In the genomic region with DNA sequence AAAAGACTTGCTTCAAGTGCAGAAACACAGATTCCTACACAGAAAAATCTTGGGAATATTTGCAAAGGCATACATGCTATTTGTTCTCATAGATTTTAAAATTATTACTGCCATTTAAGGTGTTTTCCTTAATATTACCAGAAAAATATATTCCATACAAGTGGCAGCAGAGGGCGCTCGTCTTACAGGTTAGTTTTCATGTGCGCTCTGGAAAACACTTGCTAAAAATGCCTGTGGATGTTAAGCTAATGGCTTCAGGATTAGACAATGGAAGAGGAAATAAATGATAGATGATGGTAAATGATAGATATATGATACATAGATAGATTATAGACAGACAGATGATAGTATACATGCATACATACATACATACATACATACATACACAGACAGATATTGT, we compare ENCODE assay signal across 8 mouse cellular contexts. TPM values are rescaled to one million over a fixed set of nuclear protein-coding genes. Genes with fewer than 3 reads are reported as not detected.
DNase-seq lines count a peak whose midpoint lies in the region; ATAC-seq lines count a peak whose summit lies in the region.

No protein-coding gene starts in this region.

- ATAC-seq in CD4-positive, CD25-positive, alpha-beta regulatory T cell, adult 4 months, result no peak
- ATAC-seq in cerebellum, adult (ENCODE audit: insufficient number of reproducible peaks, low FRiP score, low TSS enrichment), result peak; percentile 10; the same call in 1 of the 2 replicates
- ATAC-seq in megakaryocyte progenitor cell, adult 5-6 weeks (replicated peaks; ENCODE audit: poor library complexity), result no peak

- intact Hi-C loops in left cerebral cortex, postnatal 14 days (cut with DNase I), result loop anchor here (2.0 to 5.0 kb wide), 3 partner anchors 41 to 115 kb away; no protein-coding TSS in a partner anchor

- peak; percentile 34 for DNase-seq in CD4-positive, CD25-positive, alpha-beta regulatory T cell, adult 2 months (ENCODE audit: low read depth, low spot score)
- peak; percentile 48 to 72 for DNase-seq in left cerebral cortex, postnatal 14 days (ENCODE audit: low spot score in 2 of 2)
- DNase-seq in left cerebral cortex, adult 8-10 months (ENCODE audit: low spot score in 2 of 2), result no peak
- DNase-seq in gastrocnemius, postnatal 10 days, result peak; percentile 64
- DNase-seq in lung, postnatal 36 days, result peak; percentile 61

RNA-seq across cellular contexts. Expression of gene Wipf3, which starts 37.6 kb away (rescaled TPM):
- polyA plus RNA-seq in CD4-positive, CD25-positive, alpha-beta regulatory T cell, adult 4 months (2017; shearing (Covaris generic)), result not detected
- total RNA-seq in left cerebral cortex, postnatal 14 days (2021), result 10 to 100 TPM; 51.9 to 62.1 TPM
- 10 to 100 TPM; 84.4 to 96.0 (median 89.1) TPM for total RNA-seq in left cerebral cortex, adult 8-10 months (2022)
- 10 to 100 TPM in 1 of 2 experiments, 1 to 10 TPM in 1; 9.7 to 10.4 TPM for total RNA-seq in gastrocnemius, postnatal 10 days (2021)
- total RNA-seq in megakaryocyte progenitor cell, adult 5-6 weeks (2015), result not detected in 2 replicates
- total RNA-seq in megakaryocyte progenitor cell, adult 5-6 weeks (2017), result not detected in 2 replicates

Comparison
In these comparisons a context has a peak if more than half of its experiments do, and no peak if none do; other contexts are left out.
1. DNase-seq: peak in CD4-positive, CD25-positive, alpha-beta regulatory T cell, adult 2 months (single experiment), left cerebral cortex, postnatal 14 days (2 of 2), gastrocnemius, postnatal 10 days (single experiment) and lung, postnatal 36 days (single experiment); none in left cerebral cortex, adult 8-10 months (0 of 2).
2. RNA of gene Wipf3, which starts 37.6 kb away (total RNA-seq): 84.4 to 96.0 TPM in left cerebral cortex, adult 8-10 months, 51.9 to 62.1 TPM in left cerebral cortex, postnatal 14 days and 9.7 to 10.4 TPM in gastrocnemius, postnatal 10 days; not detected in megakaryocyte progenitor cell, adult 5-6 weeks; every median in the first group is over 10 times any median in the second.